Mouse (Mus musculus) neural tube, embryonic 12.5 days (tissue): ENCODE results near the gene Psenen. TPM values are rescaled to one million over a fixed set of nuclear protein-coding genes. Genes with fewer than 3 reads are reported as not detected.

Experiments
- ATAC-seq: fragments of 200-750 bp; cut with Nextera tagmentation; 2 replicates; pipeline ENCODE4 v1.8.0; 2017; ENCODE audit warnings: low read depth, mild to moderate bottlenecking, moderate TSS enrichment, moderate library complexity; ENCODE audit not compliant: low FRiP score
- H3K27ac ChIP-seq: fragments of 300-500 bp; sonication (generic); 2 replicates; pipeline ENCODE4 v1.5.1; 2016
- H3K27me3 ChIP-seq: fragments of 300-500 bp; sonication (generic); replicated peaks from 2 replicates; pipeline ENCODE4 v1.6.1; 2016; ENCODE audit warnings: mild to moderate bottlenecking
- H3K36me3 ChIP-seq: fragments of 300-500 bp; sonication (generic); 2 replicates; pipeline ENCODE4 v1.6.1; 2016; ENCODE audit warnings: mild to moderate bottlenecking
- H3K4me1 ChIP-seq: fragments of 300-500 bp; sonication (generic); 2 replicates; pipeline ENCODE4 v1.6.1; 2016
- H3K4me2 ChIP-seq: fragments of 300-500 bp; sonication (generic); replicated peaks from 2 replicates; pipeline ENCODE4 v1.6.1; 2016; ENCODE audit warnings: mild to moderate bottlenecking
- H3K4me3 ChIP-seq: fragments of 300-500 bp; sonication (generic); 2 replicates; pipeline ENCODE4 v1.5.1; 2016
- H3K9ac ChIP-seq: fragments of 300-500 bp; sonication (generic); 2 replicates; pipeline ENCODE4 v1.6.1; 2016; ENCODE audit warnings: mild to moderate bottlenecking
- H3K9me3 ChIP-seq: fragments of 300-500 bp; sonication (generic); 2 replicates; pipeline ENCODE4 v1.6.1; 2016; ENCODE audit warnings: mild to moderate bottlenecking
- WGBS: fragments of 180-500 bp; shearing (Covaris S2); methylation state at CpG from one replicate; pipeline ENCODE4 v1.1.7; 2016; 5-methylcytosine and 5-hydroxymethylcytosine counted together
- polyA plus RNA-seq: library from polyadenylated mRNA; unstranded; fragments of >200 nt; fragmentation: Nextera tagmentation; extraction: Ambion mirVana; gene quantifications from 2 replicates; pipeline ENCODE4 v1.2.1, GENCODE M21; 2016

Gene Psenen
- polyA plus RNA-seq, 1 experiment from 2014 or later = 137 TPM

GRCm38 (mm10) chr7:30544327-30544726 lies 19.1 kb downstream of the Psenen start:
- no peak overlapping the region for H3K27ac ChIP-seq
- no peaks in the 10 kb centered on the region for H3K27me3 ChIP-seq
- no peak overlapping the region for H3K4me3 ChIP-seq
- ATAC-seq = no peak
- WGBS = 97% methylated on average over 2 of the region's 2 CpGs
- H3K4me1 ChIP-seq = no peaks in the 10 kb centered on the region
- peaks cover 43% of the 10 kb centered on the region for H3K36me3 ChIP-seq
- H3K9me3 ChIP-seq = no peaks in the 10 kb centered on the region
- no peak overlapping the region for H3K4me2 ChIP-seq
- no peak overlapping the region for H3K9ac ChIP-seq

- Histone ChIP-seq H3K27ac (no peak overlapping the region), H3K4me3 (no peak overlapping the region), H3K4me2 (no peak overlapping the region), H3K36me3 (peaks cover 36% of the 10 kb centered on the region), H3K9ac (no peak overlapping the region), H3K4me1 (peaks cover 3% of the 10 kb centered on the region; the same call in 1 of the 2 replicates), H3K27me3 (no peaks in the 10 kb centered on the region), H3K9me3 (no peaks in the 10 kb centered on the region)
- 89% methylated on average over 7 of the region's 7 CpGs for WGBS
- no peak for ATAC-seq
These were observed 22.9 kb downstream of the Psenen start for GRCm38 (mm10) chr7:30540572-30540971.

DNA sequence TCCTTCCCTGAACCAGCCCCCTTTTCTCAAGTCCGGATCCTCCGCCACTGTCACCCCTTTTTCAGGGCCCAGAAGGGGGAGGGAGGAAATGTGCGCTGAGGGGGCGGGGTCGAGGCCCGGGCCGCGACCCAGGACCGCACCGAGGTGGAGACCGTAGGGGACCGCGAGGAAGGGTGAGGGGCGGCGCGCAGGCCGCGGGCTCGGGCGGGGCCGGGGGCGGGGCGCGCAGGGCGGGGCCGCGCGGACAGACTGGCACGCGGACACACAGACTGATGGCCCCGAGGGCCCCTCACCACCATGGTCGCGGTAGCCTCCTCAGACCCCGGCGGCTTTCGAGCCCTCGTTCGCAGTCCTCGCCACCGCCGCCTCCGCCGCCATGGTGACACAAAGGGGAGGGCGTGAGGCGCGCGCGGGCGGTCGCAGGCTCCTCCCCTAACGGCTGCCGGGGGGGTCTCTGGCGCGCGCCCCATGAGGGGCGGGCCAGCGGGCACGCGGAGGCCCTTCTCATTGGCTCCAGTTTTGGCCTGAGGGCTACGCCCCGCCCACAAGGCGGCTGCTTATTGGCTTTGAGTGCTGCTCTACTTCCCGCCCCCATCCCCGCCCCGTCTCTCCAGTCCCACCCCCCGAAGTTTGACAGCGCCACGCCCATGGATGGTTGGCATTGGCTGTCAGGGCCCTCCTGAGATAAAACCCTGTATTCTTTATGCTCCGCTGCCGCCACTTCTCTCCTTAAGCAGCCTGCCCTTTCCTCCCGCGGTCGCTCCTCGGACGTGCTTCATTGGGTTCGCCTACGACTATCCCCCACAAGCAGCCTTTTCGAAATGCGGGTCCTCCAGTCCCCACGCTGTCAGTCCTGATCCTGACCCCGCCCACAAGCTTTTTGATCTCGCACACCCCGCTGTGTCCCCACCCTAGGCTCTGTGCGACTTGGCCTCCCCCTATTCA lies 28.5 kb downstream of the Psenen start, which contains the start of gene Arhgap33:
Gene Arhgap33, minus strand, starts transcription at position 428 of the 945 bp plus-strand sequence.
- peaks cover 43% of the 10 kb centered on the region for H3K36me3 ChIP-seq
- H3K4me1 ChIP-seq = peaks cover 33% of the 10 kb centered on the region
- no peaks in the 10 kb centered on the region for H3K9me3 ChIP-seq
- ATAC-seq = peak; percentile 89
- no peaks in the 10 kb centered on the region for H3K27me3 ChIP-seq
- H3K9ac ChIP-seq = peak within 1 kb of the TSS; percentile 87
- peak within 1 kb of the TSS; percentile 78 for H3K4me3 ChIP-seq
- peak within 1 kb of the TSS; percentile 81 for H3K4me2 ChIP-seq
- under 1% methylated on average over 79 of the region's 84 CpGs for WGBS
- H3K27ac ChIP-seq = peak within 1 kb of the TSS; percentile 77

- Histone ChIP-seq H3K36me3 (peaks cover 44% of the 10 kb centered on the region), H3K27me3 (no peaks in the 10 kb centered on the region), H3K4me1 (peaks cover 33% of the 10 kb centered on the region), H3K9ac (peak overlapping the region; percentile 87), H3K9me3 (no peaks in the 10 kb centered on the region), H3K4me2 (peak overlapping the region; percentile 81), H3K4me3 (peak overlapping the region; percentile 78), H3K27ac (peak overlapping the region; percentile 77; the same call in 1 of the 2 replicates)
- peak; percentile 56 for ATAC-seq
- 6% methylated on average over 26 of the region's 26 CpGs for WGBS
These were observed 29.3 kb downstream of the Psenen start for GRCm38 (mm10) chr7:30533941-30534632.

GRCm38 (mm10) chr7:30532931-30533330 lies 30.5 kb downstream of the Psenen start:
- Histone ChIP-seq H3K36me3 (peaks cover 51% of the 10 kb centered on the region), H3K4me3 (peak overlapping the region; percentile 78), H3K4me1 (peaks cover 33% of the 10 kb centered on the region), H3K27ac (no peak overlapping the region), H3K9ac (peak overlapping the region; percentile 87), H3K9me3 (no peaks in the 10 kb centered on the region), H3K4me2 (peak overlapping the region; percentile 81), H3K27me3 (no peaks in the 10 kb centered on the region)
- 11% methylated on average over 8 of the region's 8 CpGs for WGBS
- no peak for ATAC-seq

GRCm38 (mm10) chr7:30531291-30531815 lies 32.1 kb downstream of the Psenen start:
- Histone ChIP-seq H3K4me1 (peaks cover 39% of the 10 kb centered on the region), H3K9me3 (no peaks in the 10 kb centered on the region), H3K4me2 (peak overlapping the region; percentile 81), H3K27me3 (no peaks in the 10 kb centered on the region), H3K36me3 (peaks cover 67% of the 10 kb centered on the region), H3K9ac (peak overlapping the region; percentile 41; the same call in 1 of the 2 replicates), H3K4me3 (no peak overlapping the region), H3K27ac (no peak overlapping the region)
- ATAC-seq = no peak
- WGBS = 90% methylated on average over 9 of the region's 9 CpGs

DNA sequence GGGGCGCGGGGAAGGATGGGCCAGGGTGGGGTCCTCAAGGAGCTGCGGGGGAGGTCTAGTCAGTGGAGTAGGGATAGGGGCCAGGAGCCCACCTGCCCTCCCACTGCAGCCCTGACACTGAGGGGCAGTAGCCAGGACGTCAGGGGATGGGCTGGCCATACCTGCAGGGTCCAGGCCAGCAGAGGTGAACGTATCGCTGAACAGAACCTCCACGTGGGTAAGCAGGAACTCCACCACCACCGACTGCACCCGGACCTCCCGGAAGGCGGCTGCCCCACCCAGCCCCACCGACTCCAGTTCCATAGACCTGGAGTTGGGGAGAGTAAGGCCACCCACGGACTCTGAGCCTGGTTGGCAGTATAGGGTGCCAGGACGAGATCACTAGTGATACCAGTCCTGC lies 36.4 kb downstream of the Psenen start:
- Histone ChIP-seq H3K27ac (no peak overlapping the region), H3K36me3 (peaks cover 99% of the 10 kb centered on the region), H3K27me3 (no peaks in the 10 kb centered on the region), H3K4me3 (no peak overlapping the region), H3K9ac (0 out of 2 replicates have a peak overlapping the region, but pooled peaks have one; percentile 26), H3K9me3 (no peaks in the 10 kb centered on the region), H3K4me1 (peaks cover 23% of the 10 kb centered on the region), H3K4me2 (0 out of 2 replicates have a peak overlapping the region, but pooled peaks have one; percentile 12)
- WGBS = 76% methylated on average over 14 of the region's 14 CpGs
- peak; percentile 36; the same call in 1 of the 2 replicates for ATAC-seq

- Histone ChIP-seq H3K4me3 (no peak overlapping the region), H3K4me2 (0 out of 2 replicates have a peak overlapping the region, but pooled peaks have one; percentile 12), H3K9me3 (no peaks in the 10 kb centered on the region), H3K27ac (no peak overlapping the region), H3K36me3 (peaks cover 93% of the 10 kb centered on the region), H3K4me1 (peaks cover 17% of the 10 kb centered on the region), H3K27me3 (no peaks in the 10 kb centered on the region), H3K9ac (peak overlapping the region; percentile 26; the same call in 1 of the 2 replicates)
- ATAC-seq = no peak
- WGBS = 27% methylated on average over 17 of the region's 17 CpGs
These were observed 37.0 kb downstream of the Psenen start for GRCm38 (mm10) chr7:30526399-30526798.

DNA sequence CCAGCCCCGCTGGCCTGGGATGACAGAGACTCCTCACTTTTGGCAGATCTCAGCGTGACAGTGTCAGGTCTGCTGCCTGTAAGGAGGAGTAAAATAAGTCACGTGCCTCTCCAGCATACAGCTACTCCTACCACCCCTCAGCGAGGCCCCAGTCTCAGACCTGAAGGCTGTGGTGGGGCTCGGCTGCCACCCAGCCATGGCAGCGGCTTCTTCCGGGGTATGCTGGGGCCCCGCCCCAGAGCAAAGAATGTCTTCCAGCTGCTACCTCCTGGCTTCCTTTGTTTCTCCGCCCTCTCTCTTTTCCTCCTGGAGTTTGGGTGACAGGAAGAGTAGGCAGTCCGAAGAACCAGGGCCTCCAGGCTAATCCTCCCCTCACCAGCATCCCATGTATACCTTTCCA lies 37.5 kb downstream of the Psenen start:
- 0 out of 2 replicates have a peak overlapping the region, but pooled peaks have one; percentile 12 for H3K4me2 ChIP-seq
- H3K4me1 ChIP-seq = peaks cover 14% of the 10 kb centered on the region
- H3K27me3 ChIP-seq = no peaks in the 10 kb centered on the region
- H3K9me3 ChIP-seq = no peaks in the 10 kb centered on the region
- no peak overlapping the region for H3K27ac ChIP-seq
- peak overlapping the region; percentile 26; the same call in 1 of the 2 replicates for H3K9ac ChIP-seq
- H3K4me3 ChIP-seq = no peak overlapping the region
- WGBS = 32% methylated on average over 10 of the region's 10 CpGs
- ATAC-seq = no peak
- H3K36me3 ChIP-seq = peaks cover 89% of the 10 kb centered on the region

GRCm38 (mm10) chr7:30524487-30524886 lies 38.9 kb downstream of the Psenen start:
- H3K9ac ChIP-seq = no peak overlapping the region
- WGBS = 84% methylated on average over 6 of the region's 6 CpGs
- no peak overlapping the region for H3K4me2 ChIP-seq
- ATAC-seq = no peak
- no peaks in the 10 kb centered on the region for H3K27me3 ChIP-seq
- H3K9me3 ChIP-seq = no peaks in the 10 kb centered on the region
- no peak overlapping the region for H3K27ac ChIP-seq
- peaks cover 14% of the 10 kb centered on the region for H3K4me1 ChIP-seq
- H3K36me3 ChIP-seq = peaks cover 74% of the 10 kb centered on the region
- H3K4me3 ChIP-seq = no peak overlapping the region

DNA sequence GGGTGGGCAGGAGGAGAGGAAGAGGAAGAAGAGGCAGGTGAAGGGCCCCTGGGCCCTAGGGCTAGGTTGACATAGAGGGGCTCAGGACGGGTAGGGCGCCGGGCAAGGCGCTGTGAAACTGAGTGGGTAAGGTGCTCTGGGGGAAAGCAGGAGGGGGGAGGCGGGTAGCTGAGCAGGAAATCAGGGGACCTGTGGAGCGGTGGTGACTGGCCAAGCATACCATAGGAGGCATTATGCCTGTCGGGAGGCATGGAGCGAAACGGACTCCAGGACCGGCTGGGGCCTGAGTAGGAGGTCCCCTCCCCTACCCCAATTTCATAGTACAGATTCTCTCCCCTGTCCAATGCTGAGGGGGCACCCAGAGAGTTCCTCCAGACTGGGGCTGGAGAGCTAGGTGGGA lies 40.6 kb downstream of the Psenen start:
- Histone ChIP-seq H3K4me3 (no peak overlapping the region), H3K9me3 (no peaks in the 10 kb centered on the region), H3K4me2 (no peak overlapping the region), H3K27ac (no peak overlapping the region), H3K27me3 (no peaks in the 10 kb centered on the region), H3K4me1 (peaks cover 14% of the 10 kb centered on the region), H3K36me3 (peaks cover 58% of the 10 kb centered on the region), H3K9ac (no peak overlapping the region)
- WGBS = 77% methylated on average over 10 of the region's 10 CpGs
- ATAC-seq = no peak
